Mouse (Mus musculus): Measurements from ENCODE around the gene Ptprn2.

GRCm38 (mm10) chr12:116436125-116436524 lies 49.4 kb upstream of the Ptprn2 start:
- TF ChIP-seq POLR2A (IDR thresholded peaks at IDR 0.05; ENCODE audit: borderline replicate concordance, extremely low read depth, insufficient read depth, insufficient read length, poor library complexity, severe bottlenecking) (no peak), CTCF (IDR thresholded peaks at IDR 0.05; ENCODE audit: borderline replicate concordance, extremely low read depth, insufficient read depth, insufficient read length) (no peak)
